Mouse (Mus musculus) kidney, embryonic 16.5 days (tissue): ENCODE data around the gene Rhbdf1. TPM values are rescaled to one million over a fixed set of nuclear protein-coding genes. Genes with fewer than 3 reads are reported as not detected.

Source experiments
- ATAC-seq: fragments of 200-750 bp; cut with Nextera tagmentation; 2 replicates; pipeline ENCODE4 v1.8.0; 2017; ENCODE audit warnings: moderate TSS enrichment; ENCODE audit not compliant: low FRiP score, low TSS enrichment
- H3K27ac ChIP-seq: fragments of 300-500 bp; sonication (generic); 2 replicates; pipeline ENCODE4 v1.5.1; 2014; ENCODE audit warnings: low read length
- H3K27me3 ChIP-seq: fragments of 300-500 bp; sonication (generic); 2 replicates; pipeline ENCODE4 v1.6.1; 2014; ENCODE audit warnings: low read length, control low read depth, mixed read lengths; ENCODE audit not compliant: insufficient read depth
- H3K36me3 ChIP-seq: fragments of 300-500 bp; sonication (generic); 2 replicates; pipeline ENCODE4 v1.6.1; 2014; ENCODE audit warnings: low read length, control low read depth, mixed read lengths; ENCODE audit not compliant: insufficient read depth
- H3K4me1 ChIP-seq: fragments of 300-500 bp; sonication (generic); 2 replicates; pipeline ENCODE4 v1.6.1; 2014; ENCODE audit warnings: low read length, control low read depth, mixed read lengths; ENCODE audit not compliant: insufficient read depth
- H3K4me2 ChIP-seq: fragments of 300-500 bp; sonication (generic); replicated peaks from 2 replicates; pipeline ENCODE4 v1.6.1; 2014; ENCODE audit warnings: low read depth, low read length
- H3K4me3 ChIP-seq: fragments of 300-500 bp; sonication (generic); 2 replicates; pipeline ENCODE4 v1.5.1; 2014; ENCODE audit warnings: mild to moderate bottlenecking, low read length
- H3K9ac ChIP-seq: fragments of 300-500 bp; sonication (generic); replicated peaks from 2 replicates; pipeline ENCODE4 v1.6.1; 2014; ENCODE audit warnings: low read length
- H3K9me3 ChIP-seq: fragments of 300-500 bp; sonication (generic); 2 replicates; pipeline ENCODE4 v1.6.1; 2016; ENCODE audit warnings: low read length, control low read depth
- WGBS: fragments of 180-500 bp; shearing (Covaris S2); extraction: QIAGEN DNeasy Blood & Tissue Kit; methylation state at CpG from one replicate; pipeline ENCODE4 v1.1.7; 2014; 5-methylcytosine and 5-hydroxymethylcytosine counted together
- polyA plus RNA-seq: library from polyadenylated mRNA; unstranded; fragments of >200 nt; fragmentation: Nextera tagmentation; extraction: Ambion mirVana; gene quantifications from 2 replicates; pipeline ENCODE4 v1.2.1, GENCODE M21; 2015

The Rhbdf1 gene
- polyA plus RNA-seq, 1 experiment from 2014 or later, result 61.9 TPM

GRCm38 (mm10) chr11:32232848-32233247, 10.7 kb upstream of the Rhbdf1 start:
- 71% methylated on average over 10 of the region's 10 CpGs for WGBS
- no peak overlapping the region for H3K4me2 ChIP-seq
- ATAC-seq, result peak; percentile 52
- H3K9ac ChIP-seq, result no peak overlapping the region
- no peak overlapping the region for H3K27ac ChIP-seq
- H3K4me3 ChIP-seq, result no peak overlapping the region
- H3K4me1 ChIP-seq, result peaks cover 16% of the 10 kb centered on the region
- H3K36me3 ChIP-seq, result peaks cover 50% of the 10 kb centered on the region
- no peaks in the 10 kb centered on the region for H3K27me3 ChIP-seq
- H3K9me3 ChIP-seq, result no peaks in the 10 kb centered on the region

GRCm38 (mm10) chr11:32231125-32231524, 9.0 kb upstream of the Rhbdf1 start:
- Histone ChIP-seq H3K4me1 (peaks cover 23% of the 10 kb centered on the region), H3K4me2 (no peak overlapping the region), H3K27me3 (no peaks in the 10 kb centered on the region), H3K36me3 (peaks cover 50% of the 10 kb centered on the region), H3K9ac (no peak overlapping the region), H3K9me3 (no peaks in the 10 kb centered on the region), H3K27ac (no peak overlapping the region), H3K4me3 (no peak overlapping the region)
- 93% methylated on average over 2 of the region's 2 CpGs for WGBS
- no peak for ATAC-seq

DNA sequence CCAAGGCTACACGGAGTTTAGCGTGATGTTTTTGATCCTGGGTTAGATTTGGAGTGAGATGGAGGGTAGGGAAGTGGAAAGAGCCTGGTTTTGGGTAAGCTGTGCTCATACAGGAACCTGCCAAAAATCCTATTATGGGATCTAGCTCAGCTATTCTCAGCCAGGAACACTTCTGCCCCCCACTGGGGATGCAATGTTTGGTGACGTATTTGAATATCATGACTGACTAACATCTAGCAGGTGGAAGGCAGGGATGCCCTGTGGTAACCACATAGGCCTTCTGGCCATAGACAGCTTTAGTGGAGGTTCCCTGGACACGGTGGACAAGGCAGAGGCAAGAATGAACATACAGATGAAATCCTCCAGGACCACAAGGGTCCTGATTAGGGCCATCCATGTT, 8.1 kb upstream of the Rhbdf1 start:
- H3K9ac ChIP-seq, result no peak overlapping the region
- no peak overlapping the region for H3K4me3 ChIP-seq
- ATAC-seq, result no peak
- H3K27me3 ChIP-seq, result no peaks in the 10 kb centered on the region
- H3K9me3 ChIP-seq, result no peaks in the 10 kb centered on the region
- 91% methylated on average over 4 of the region's 4 CpGs for WGBS
- H3K27ac ChIP-seq, result no peak overlapping the region
- H3K36me3 ChIP-seq, result peaks cover 50% of the 10 kb centered on the region
- peaks cover 26% of the 10 kb centered on the region for H3K4me1 ChIP-seq
- H3K4me2 ChIP-seq, result no peak overlapping the region

DNA sequence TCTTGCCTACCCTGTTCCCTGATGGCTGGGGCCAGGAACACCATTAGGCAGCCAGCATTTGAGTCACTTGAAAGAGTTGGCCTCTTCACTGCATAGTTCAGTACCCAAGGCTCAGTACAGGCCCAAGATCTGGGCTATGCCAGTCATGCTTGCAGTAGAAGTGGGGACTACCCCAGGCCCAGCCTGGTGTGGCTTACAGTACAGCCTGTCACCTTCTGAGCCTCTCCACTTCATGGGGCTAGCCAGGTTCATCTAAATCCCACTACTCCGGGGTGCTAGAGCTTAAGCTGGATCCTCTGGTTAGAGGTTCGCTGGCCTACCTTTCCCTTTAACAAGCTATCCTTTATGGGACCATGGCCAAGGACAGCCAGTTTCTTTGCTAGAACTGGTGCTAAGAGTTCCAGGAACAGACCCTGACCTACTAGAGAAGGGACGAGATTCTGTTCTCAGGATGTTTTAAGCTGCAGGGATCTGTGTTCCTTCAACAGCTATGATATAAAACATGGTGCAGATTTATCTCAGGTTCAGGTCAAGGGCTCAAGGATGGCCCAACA, 6.3 kb upstream of the Rhbdf1 start:
- 91% methylated on average over 3 of the region's 3 CpGs for WGBS
- no peak for ATAC-seq
- H3K9me3 ChIP-seq, result no peaks in the 10 kb centered on the region
- H3K4me3 ChIP-seq, result no peak overlapping the region
- no peak overlapping the region for H3K4me2 ChIP-seq
- peaks cover 37% of the 10 kb centered on the region for H3K4me1 ChIP-seq
- peaks cover 33% of the 10 kb centered on the region for H3K36me3 ChIP-seq
- no peak overlapping the region for H3K27ac ChIP-seq
- H3K27me3 ChIP-seq, result no peaks in the 10 kb centered on the region
- H3K9ac ChIP-seq, result no peak overlapping the region

DNA sequence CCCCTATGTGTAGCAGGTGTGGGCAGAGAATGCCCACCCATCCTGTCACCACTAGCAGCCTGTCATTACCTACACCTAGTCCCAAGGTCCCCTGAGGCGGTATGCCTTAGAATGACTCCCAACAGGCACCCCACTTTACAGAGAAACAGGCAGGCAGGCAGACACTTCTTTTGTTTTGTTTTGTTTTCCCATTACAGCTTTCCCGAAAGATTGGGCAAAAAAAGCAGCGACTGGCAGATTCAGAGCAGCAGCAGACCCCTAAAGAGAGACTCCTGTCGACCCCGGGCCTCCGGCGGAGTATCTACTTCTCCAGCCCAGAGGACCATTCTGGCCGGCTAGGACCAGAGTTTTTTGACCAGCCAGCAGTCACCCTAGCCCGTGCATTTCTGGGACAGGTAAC, 5.5 kb upstream of the Rhbdf1 start:
- Histone ChIP-seq H3K4me2 (0 out of 2 replicates have a peak overlapping the region, but pooled peaks have one; percentile 72), H3K27ac (no peak overlapping the region), H3K27me3 (no peaks in the 10 kb centered on the region), H3K4me1 (peaks cover 42% of the 10 kb centered on the region), H3K9ac (no peak overlapping the region; the same call in none of the 2 replicates), H3K9me3 (no peaks in the 10 kb centered on the region), H3K36me3 (peaks cover 25% of the 10 kb centered on the region), H3K4me3 (no peak overlapping the region)
- 83% methylated on average over 9 of the region's 9 CpGs for WGBS
- ATAC-seq, result no peak

DNA sequence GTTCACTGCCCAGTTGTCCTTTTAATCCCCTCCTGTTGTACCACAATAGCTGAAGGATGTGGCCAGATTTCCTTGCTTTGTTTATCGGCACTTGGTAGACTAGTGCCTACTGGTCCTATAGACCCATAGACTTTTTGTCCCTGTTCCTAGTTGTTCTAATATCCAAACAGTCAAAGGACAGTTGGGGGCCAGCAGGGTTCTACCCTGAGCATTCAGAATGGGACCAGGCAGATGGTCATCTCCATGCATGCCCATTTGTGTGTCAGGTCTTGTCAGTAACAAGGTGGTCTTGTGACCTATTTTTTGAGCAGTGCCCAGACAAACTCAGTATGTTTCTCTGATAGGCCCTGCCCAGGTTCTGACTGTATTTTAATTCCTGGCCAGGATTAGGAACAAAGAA, 4.9 kb upstream of the Rhbdf1 start:
- Histone ChIP-seq H3K27me3 (no peaks in the 10 kb centered on the region), H3K4me3 (peak overlapping the region; percentile 71), H3K9ac (peak overlapping the region; percentile 90), H3K9me3 (no peaks in the 10 kb centered on the region), H3K4me2 (peak overlapping the region; percentile 72), H3K36me3 (peaks cover 21% of the 10 kb centered on the region; the same call in 1 of the 2 replicates), H3K27ac (peak overlapping the region; percentile 89), H3K4me1 (peaks cover 46% of the 10 kb centered on the region)
- ATAC-seq, result no peak
- 50% methylated on average over 1 of the region's 1 CpGs for whole genome bisulfite sequencing

- peak; percentile 77 for ATAC-seq
- peak within 1 kb of the TSS; percentile 72 for H3K4me2 ChIP-seq
- peaks cover 46% of the 10 kb centered on the region for H3K4me1 ChIP-seq
- peaks cover 19% of the 10 kb centered on the region; the same call in 1 of the 2 replicates for H3K36me3 ChIP-seq
- H3K9ac ChIP-seq, result peak within 1 kb of the TSS; percentile 90
- peak within 1 kb of the TSS; percentile 89 for H3K27ac ChIP-seq
- no peaks in the 10 kb centered on the region for H3K9me3 ChIP-seq
- no peaks in the 10 kb centered on the region for H3K27me3 ChIP-seq
- WGBS, result 3% methylated on average over 47 of the region's 47 CpGs
- H3K4me3 ChIP-seq, result peak within 1 kb of the TSS; percentile 71
Observed at GRCm38 (mm10) chr11:32226124-32226871, 4.2 kb upstream of the Rhbdf1 start, which contains the start of gene Mpg. Gene Mpg (plus strand): TSS chr11:32226505.

- no peak for ATAC-seq
- Histone ChIP-seq H3K4me3 (no peak overlapping the region), H3K27me3 (no peaks in the 10 kb centered on the region), H3K9ac (peak overlapping the region; percentile 22; the same call in 1 of the 2 replicates), H3K9me3 (no peaks in the 10 kb centered on the region), H3K4me1 (peaks cover 54% of the 10 kb centered on the region), H3K27ac (peak overlapping the region; percentile 89), H3K4me2 (peak overlapping the region; percentile 14), H3K36me3 (peaks cover 13% of the 10 kb centered on the region; the same call in 1 of the 2 replicates)
- 54% methylated on average over 7 of the region's 7 CpGs for WGBS
Observed at GRCm38 (mm10) chr11:32225222-32226104, 3.4 kb upstream of the Rhbdf1 start.

- peak overlapping the region; percentile 89 for H3K27ac ChIP-seq
- H3K27me3 ChIP-seq, result no peaks in the 10 kb centered on the region
- peaks cover 61% of the 10 kb centered on the region for H3K4me1 ChIP-seq
- 19% methylated on average over 4 of the region's 4 CpGs for WGBS
- peak overlapping the region; percentile 14 for H3K4me2 ChIP-seq
- no peak overlapping the region for H3K4me3 ChIP-seq
- no peaks in the 10 kb centered on the region for H3K9me3 ChIP-seq
- peaks cover 8% of the 10 kb centered on the region; the same call in 1 of the 2 replicates for H3K36me3 ChIP-seq
- ATAC-seq, result no peak
- no peak overlapping the region for H3K9ac ChIP-seq
Observed at GRCm38 (mm10) chr11:32224468-32225139, 2.5 kb upstream of the Rhbdf1 start.
